Mouse (Mus musculus) adipocyte (in vitro differentiated cells): Measurements from ENCODE around the gene Selenoh.
"Not testable (repeated sequence)": the region's sequence is repeated elsewhere in the genome, so short reads cannot be mapped to it uniquely, and the experiment has no call there.

Source experiments
- DNase-seq: peaks from one replicate; pipeline ENCODE4 v3.0.0-alpha.2; 2016; ENCODE audit warnings: low spot score

Gene Selenoh

GRCm38 (mm10) chr2:84671535-84671934, 965 bp upstream of the Selenoh start:
- DNase-seq = not testable (repeated sequence)

- DNase-seq = no peak
Observed at GRCm38 (mm10) chr2:84669828-84670568, 572 bp downstream of the Selenoh start.

- DNase-seq = no peak
Observed at GRCm38 (mm10) chr2:84666081-84666480, 4.5 kb downstream of the Selenoh start.

- DNase-seq = peak; percentile 50
Observed at GRCm38 (mm10) chr2:84662866-84663265, 7.7 kb downstream of the Selenoh start.

- DNase-seq = peak; percentile 81
Observed at GRCm38 (mm10) chr2:84660253-84660652, 10.3 kb downstream of the Selenoh start.

GRCm38 (mm10) chr2:84658806-84659205, 11.8 kb downstream of the Selenoh start, which contains the start of gene Btbd18:
TSS of gene Btbd18 (plus strand) at chr2:84659079.
- no peak for DNase-seq

- no peak for DNase-seq
Observed at GRCm38 (mm10) chr2:84655864-84656263, 14.7 kb downstream of the Selenoh start.

- no peak for DNase-seq
Observed at GRCm38 (mm10) chr2:84653354-84653753, 17.2 kb downstream of the Selenoh start.

- peak; percentile 98 for DNase-seq
Observed at GRCm38 (mm10) chr2:84650464-84651195, 19.9 kb downstream of the Selenoh start, which contains the start of gene Ctnnd1. TSS of gene Ctnnd1 (minus strand) at chr2:84650765.

GRCm38 (mm10) chr2:84649674-84650073, 20.9 kb downstream of the Selenoh start:
- peak; percentile 45 for DNase-seq

GRCm38 (mm10) chr2:84648369-84648768, 22.2 kb downstream of the Selenoh start:
- no peak for DNase-seq

GRCm38 (mm10) chr2:84647051-84647568, 23.5 kb downstream of the Selenoh start:
- DNase-seq = no peak

- DNase-seq = no peak
Observed at GRCm38 (mm10) chr2:84646138-84646537, 24.4 kb downstream of the Selenoh start.

- no peak for DNase-seq
Observed at GRCm38 (mm10) chr2:84640833-84641232, 29.7 kb downstream of the Selenoh start.

- no peak for DNase-seq
Observed at GRCm38 (mm10) chr2:84638428-84639220, 31.9 kb downstream of the Selenoh start.

GRCm38 (mm10) chr2:84637452-84638165, 33.0 kb downstream of the Selenoh start:
- peak; percentile 27 for DNase-seq

- DNase-seq = peak; percentile 71
Observed at GRCm38 (mm10) chr2:84636231-84636741, 34.3 kb downstream of the Selenoh start.

GRCm38 (mm10) chr2:84635611-84636010, 35.0 kb downstream of the Selenoh start:
- DNase-seq = peak; percentile 96

- DNase-seq = peak; percentile 30
Observed at GRCm38 (mm10) chr2:84634934-84635482, 35.6 kb downstream of the Selenoh start.

- DNase-seq = no peak
Observed at GRCm38 (mm10) chr2:84634006-84634405, 36.6 kb downstream of the Selenoh start.

GRCm38 (mm10) chr2:84632999-84633398, 37.6 kb downstream of the Selenoh start:
- DNase-seq = no peak
